ENCODE assay signal across 36 mouse cellular contexts in genomic region chr10:34012581-34012980, GRCm38 (mm10). TPM values are rescaled to one million over a fixed set of nuclear protein-coding genes. Genes with fewer than 3 reads are reported as not detected.
"Had no signal": no experiment of that assay in that cellular context is flagged by ENCODE, and none has a peak within 500 bp of the region (broad histone marks: within the 10 kb centered on the region; RNA-seq: fewer than 3 reads in every experiment).

No protein-coding gene starts in this region.

- H3K4me1 ChIP-seq: embryonic facial prominence, embryonic 10.5 days; embryonic facial prominence, embryonic 12.5 days; embryonic facial prominence, embryonic 13.5 days; embryonic facial prominence, embryonic 15.5 days; heart, embryonic 10.5 days had no signal

- H3K27ac ChIP-seq: embryonic facial prominence, embryonic 10.5 days; embryonic facial prominence, embryonic 12.5 days; embryonic facial prominence, embryonic 13.5 days; embryonic facial prominence, embryonic 15.5 days; forebrain, embryonic 10.5 days; forebrain, embryonic 13.5 days; forebrain, embryonic 15.5 days; gastrocnemius, adult 2 months; heart, adult 2 months; heart, embryonic 10.5 days had no signal

- H3K27me3 ChIP-seq: embryonic facial prominence, embryonic 12.5 days; embryonic facial prominence, embryonic 13.5 days; embryonic facial prominence, embryonic 15.5 days; forebrain, embryonic 13.5 days; forebrain, embryonic 15.5 days had no signal

- H3K4me2 ChIP-seq: embryonic facial prominence, embryonic 12.5 days; embryonic facial prominence, embryonic 13.5 days; embryonic facial prominence, embryonic 15.5 days; forebrain, embryonic 13.5 days; forebrain, embryonic 15.5 days; heart, embryonic 11.5 days had no signal

- ATAC-seq: forebrain, embryonic 13.5 days; forebrain, embryonic 14.5 days; forebrain, embryonic 15.5 days; forebrain, embryonic 16.5 days; forebrain, postnatal 0 days had no signal

- H3K9me3 ChIP-seq: embryonic facial prominence, embryonic 10.5 days; embryonic facial prominence, embryonic 12.5 days; embryonic facial prominence, embryonic 13.5 days; embryonic facial prominence, embryonic 15.5 days; forebrain, embryonic 10.5 days; forebrain, embryonic 13.5 days; forebrain, embryonic 15.5 days; heart, embryonic 10.5 days had no signal

- H3K9ac ChIP-seq: embryonic facial prominence, embryonic 12.5 days; embryonic facial prominence, embryonic 13.5 days; embryonic facial prominence, embryonic 15.5 days; forebrain, embryonic 13.5 days; forebrain, embryonic 15.5 days; forebrain, postnatal 0 days had no signal

- H3K4me3 ChIP-seq: embryonic facial prominence, embryonic 10.5 days; embryonic facial prominence, embryonic 12.5 days; embryonic facial prominence, embryonic 13.5 days; embryonic facial prominence, embryonic 15.5 days; erythroblast, embryonic 14.5 days; forebrain, embryonic 10.5 days; forebrain, embryonic 13.5 days; forebrain, embryonic 15.5 days; gastrocnemius, adult 2 months; heart, adult 2 months; heart, embryonic 10.5 days had no signal

- DNase-seq: cerebellum, postnatal 10 days; cerebellum, postnatal 14 days; cerebellum, postnatal 25 days; cerebellum, postnatal 36 days; embryo, embryonic 11 days; forebrain, postnatal 0 days; gastrocnemius, adult 2 months; gastrocnemius, postnatal 10 days; gastrocnemius, postnatal 14 days; gastrocnemius, postnatal 25 days; gastrocnemius, postnatal 36 days; heart, adult 11 months; heart, adult 18-20 months; heart, adult 2 months had no signal

RNA-seq across cellular contexts. Expression of gene Trappc3l, which starts 24.8 kb away (rescaled TPM):
- total RNA-seq: common myeloid progenitor, adult 5-6 weeks; gastrocnemius, adult 18-20 months; gastrocnemius, adult 2 months; gastrocnemius, adult 8-10 months; gastrocnemius, postnatal 10 days; gastrocnemius, postnatal 14 days; gastrocnemius, postnatal 25 days; gastrocnemius, postnatal 36 days; gastrocnemius, postnatal 4 days; granulocyte monocyte progenitor cell, adult 5-6 weeks; heart, adult 18-20 months; heart, adult 2 months; heart, adult 8-10 months had no signal
- polyA plus RNA-seq: embryonic facial prominence, embryonic 10.5 days; embryonic facial prominence, embryonic 11.5 days; embryonic facial prominence, embryonic 12.5 days; embryonic facial prominence, embryonic 13.5 days; embryonic facial prominence, embryonic 15.5 days; erythroblast, embryonic 14.5 days; forebrain, embryonic 10.5 days; forebrain, embryonic 11.5 days; forebrain, embryonic 13.5 days; forebrain, embryonic 14.5 days; forebrain, embryonic 15.5 days; forebrain, embryonic 16.5 days; frontal cortex, adult 2 months; gonadal fat pad, adult 2 months; heart, adult 2 months; heart, embryonic 10.5 days; heart, embryonic 11.5 days had no signal

RNA-seq across cellular contexts. Expression of gene Calhm4, which starts 31.5 kb away (rescaled TPM):
- total RNA-seq: common myeloid progenitor, adult 5-6 weeks; forebrain, postnatal 0 days; gastrocnemius, adult 18-20 months; gastrocnemius, adult 2 months; gastrocnemius, adult 8-10 months; gastrocnemius, postnatal 10 days; gastrocnemius, postnatal 14 days; gastrocnemius, postnatal 25 days; gastrocnemius, postnatal 36 days; gastrocnemius, postnatal 4 days; granulocyte monocyte progenitor cell, adult 5-6 weeks; heart, adult 18-20 months; heart, adult 2 months; heart, adult 8-10 months had no signal
- polyA plus RNA-seq: embryonic facial prominence, embryonic 10.5 days; embryonic facial prominence, embryonic 11.5 days; embryonic facial prominence, embryonic 12.5 days; embryonic facial prominence, embryonic 13.5 days; erythroblast, embryonic 14.5 days; forebrain, embryonic 11.5 days; forebrain, embryonic 13.5 days; forebrain, embryonic 14.5 days; forebrain, embryonic 15.5 days; forebrain, postnatal 0 days; frontal cortex, adult 2 months; gonadal fat pad, adult 2 months; heart, adult 2 months; heart, embryonic 10.5 days; heart, embryonic 11.5 days had no signal
